Mouse (Mus musculus): ENCODE results near the gene Mipep.

DNA sequence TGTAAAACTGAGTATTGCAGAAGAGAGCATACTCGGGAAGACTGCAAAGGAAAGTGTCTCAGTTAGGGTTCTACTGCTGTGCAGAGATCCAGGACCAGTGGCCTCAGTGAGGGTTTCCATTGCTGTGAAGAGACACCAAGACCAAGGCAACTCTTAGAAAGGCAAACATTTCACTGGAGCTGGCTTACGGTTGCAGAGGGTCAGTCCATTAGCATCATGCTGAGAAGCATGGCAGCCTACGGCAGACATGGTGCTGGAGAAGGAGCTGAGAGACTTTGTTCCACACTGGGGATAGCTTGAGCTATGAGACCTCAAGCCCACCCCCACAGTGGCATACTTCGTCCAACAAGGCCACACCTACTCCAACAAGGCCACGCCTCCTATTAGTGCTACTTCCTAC lies 67.3 kb downstream of the Mipep start:
- no peak for TF ChIP-seq CTCF (conservative IDR thresholded peaks at IDR 0.05; ENCODE audit: insufficient read depth, insufficient read length, low read depth, low read length)
- TF ChIP-seq POLR2A (IDR thresholded peaks at IDR 0.05; ENCODE audit: low read depth, low read length), result no peak

All from kidney, adult 2 months (tissue).